Mouse (Mus musculus) erythroblast, adult 5-6 weeks (primary cell): Measurements from ENCODE around the gene Zfp329. TPM values are rescaled to one million over a fixed set of nuclear protein-coding genes. Genes with fewer than 3 reads are reported as not detected.

Experiments
- total RNA-seq, 2 experiments: library from RNA; stranded (forward) in 1 of 2; stranded (reverse) in 1 of 2; fragments of 150-400 nt in 1 of 2; fragments of 200-764, 138-1000 nt in 1 of 2; gene quantifications; 2 replicates each; pipeline versions ENCODE4 v1.2.3 to v1.2.4; 2015 to 2017; ENCODE audit warnings: low replicate concordance in 2 of 2

Gene Zfp329
- total RNA-seq, 2 experiments from 2014 or later: 1.4 to 6.1 TPM

Other genes starting within 250 kb of the Zfp329 start
- gene Vmn2r53, start 210.1 kb downstream of the Zfp329 start, total RNA-seq (2015; ENCODE audit: low replicate concordance): not detected in 2 replicates
- gene Vmn2r53, start 210.1 kb downstream of the Zfp329 start, total RNA-seq (2017; ENCODE audit: low replicate concordance): 0.09 and 0.28 TPM in 2 replicates
- gene Vmn2r54, start 178.5 kb downstream of the Zfp329 start, total RNA-seq (2015; ENCODE audit: low replicate concordance): not detected in 2 replicates
- gene Vmn2r54, start 178.5 kb downstream of the Zfp329 start, total RNA-seq (2017; ENCODE audit: low replicate concordance): not detected in 2 replicates
- gene Vmn2r55, start 133.9 kb downstream of the Zfp329 start, total RNA-seq (2015; ENCODE audit: low replicate concordance): not detected in 2 replicates
- not detected in 2 replicates for gene Vmn2r55, start 133.9 kb downstream of the Zfp329 start, total RNA-seq (2017; ENCODE audit: low replicate concordance)
- gene Vmn2r56, start 83.9 kb downstream of the Zfp329 start, total RNA-seq (2015; ENCODE audit: low replicate concordance): not detected in 2 replicates
- gene Vmn2r56, start 83.9 kb downstream of the Zfp329 start, total RNA-seq (2017; ENCODE audit: low replicate concordance): not detected in 2 replicates
- 0.63 TPM in 1 of 2 replicates, not detected in the other for gene Zscan18, start 15.2 kb downstream of the Zfp329 start, total RNA-seq (2015; ENCODE audit: low replicate concordance)
- not detected in 2 replicates for gene Zscan18, start 15.2 kb downstream of the Zfp329 start, total RNA-seq (2017; ENCODE audit: low replicate concordance)
- gene Zfp110, start 15.9 kb upstream of the Zfp329 start, total RNA-seq (2015; ENCODE audit: low replicate concordance): 5.8 and 6.1 TPM in 2 replicates
- 6.4 and 11.2 TPM in 2 replicates for gene Zfp110, start 15.9 kb upstream of the Zfp329 start, total RNA-seq (2017; ENCODE audit: low replicate concordance)
- gene Zfp128, start 62.3 kb upstream of the Zfp329 start, total RNA-seq (2015; ENCODE audit: low replicate concordance): 0.38 and 0.63 TPM in 2 replicates
- gene Zfp128, start 62.3 kb upstream of the Zfp329 start, total RNA-seq (2017; ENCODE audit: low replicate concordance): 0.28 and 0.68 TPM in 2 replicates
- 5.4 and 6.9 TPM in 2 replicates for gene Zscan22, start 79.0 kb upstream of the Zfp329 start, total RNA-seq (2015; ENCODE audit: low replicate concordance)
- 1.0 and 1.1 TPM in 2 replicates for gene Zscan22, start 79.0 kb upstream of the Zfp329 start, total RNA-seq (2017; ENCODE audit: low replicate concordance)
- 474 and 662 TPM in 2 replicates for gene Rps5, start 103.4 kb upstream of the Zfp329 start, total RNA-seq (2015; ENCODE audit: low replicate concordance)
- gene Rps5, start 103.4 kb upstream of the Zfp329 start, total RNA-seq (2017; ENCODE audit: low replicate concordance): 156 and 203 TPM in 2 replicates
- gene Rnf225, start 108.6 kb upstream of the Zfp329 start, total RNA-seq (2015; ENCODE audit: low replicate concordance): not detected in 2 replicates
- gene Rnf225, start 108.6 kb upstream of the Zfp329 start, total RNA-seq (2017; ENCODE audit: low replicate concordance): not detected in 2 replicates
- 2.1 and 2.3 TPM in 2 replicates for gene Zfp324, start 147.0 kb upstream of the Zfp329 start, total RNA-seq (2015; ENCODE audit: low replicate concordance)
- gene Zfp324, start 147.0 kb upstream of the Zfp329 start, total RNA-seq (2017; ENCODE audit: low replicate concordance): 2.1 and 2.5 TPM in 2 replicates
- gene Zfp446, start 159.0 kb upstream of the Zfp329 start, total RNA-seq (2015; ENCODE audit: low replicate concordance): 1.3 TPM in 1 of 2 replicates, not detected in the other
- gene Zfp446, start 159.0 kb upstream of the Zfp329 start, total RNA-seq (2017; ENCODE audit: low replicate concordance): 0.51 and 1.3 TPM in 2 replicates
- gene Slc27a5, start 179.3 kb upstream of the Zfp329 start, total RNA-seq (2015; ENCODE audit: low replicate concordance): not detected in 2 replicates
- gene Slc27a5, start 179.3 kb upstream of the Zfp329 start, total RNA-seq (2017; ENCODE audit: low replicate concordance): not detected in 2 replicates
- 209 and 235 TPM in 2 replicates for gene Trim28, start 180.3 kb upstream of the Zfp329 start, total RNA-seq (2015; ENCODE audit: low replicate concordance)
- gene Trim28, start 180.3 kb upstream of the Zfp329 start, total RNA-seq (2017; ENCODE audit: low replicate concordance): 226 and 257 TPM in 2 replicates
- 2.7 and 8.2 TPM in 2 replicates for gene Zbtb45, start 191.2 kb upstream of the Zfp329 start, total RNA-seq (2015; ENCODE audit: low replicate concordance)
- gene Zbtb45, start 191.2 kb upstream of the Zfp329 start, total RNA-seq (2017; ENCODE audit: low replicate concordance): 21.2 and 23.4 TPM in 2 replicates
- 97.4 and 99.3 TPM in 2 replicates for gene Chmp2a, start 215.9 kb upstream of the Zfp329 start, total RNA-seq (2015; ENCODE audit: low replicate concordance)
- 144 and 170 TPM in 2 replicates for gene Chmp2a, start 215.9 kb upstream of the Zfp329 start, total RNA-seq (2017; ENCODE audit: low replicate concordance)
- gene Ube2m, start 219.4 kb upstream of the Zfp329 start, total RNA-seq (2015; ENCODE audit: low replicate concordance): 45.0 and 92.0 TPM in 2 replicates
- 32.8 and 112 TPM in 2 replicates for gene Ube2m, start 219.4 kb upstream of the Zfp329 start, total RNA-seq (2017; ENCODE audit: low replicate concordance)
- not detected in 2 replicates for gene Mzf1, start 235.9 kb upstream of the Zfp329 start, total RNA-seq (2015; ENCODE audit: low replicate concordance)
- gene Mzf1, start 235.9 kb upstream of the Zfp329 start, total RNA-seq (2017; ENCODE audit: low replicate concordance): 0.56 TPM in 1 of 2 replicates, not detected in the other